Mouse (Mus musculus) layer of hippocampus, adult 11-12 months (tissue): Measurements from ENCODE around the gene 4930579F01Rik.
A peak's percentile ranks its signal among the peaks of the same experiment; 100 is the strongest.
"Not testable (repeated sequence)": the region's sequence is repeated elsewhere in the genome, so short reads cannot be mapped to it uniquely, and the experiment has no call there.

Experiments
- DNase-seq: peaks from one replicate; pipeline ENCODE4 v3.0.0; 2022; ENCODE audit warnings: low spot score

The 4930579F01Rik gene

GRCm38 (mm10) chr3:138144060-138144641 is 49.5 kb downstream of the 4930579F01Rik start:
- DNase-seq: no peak

DNA sequence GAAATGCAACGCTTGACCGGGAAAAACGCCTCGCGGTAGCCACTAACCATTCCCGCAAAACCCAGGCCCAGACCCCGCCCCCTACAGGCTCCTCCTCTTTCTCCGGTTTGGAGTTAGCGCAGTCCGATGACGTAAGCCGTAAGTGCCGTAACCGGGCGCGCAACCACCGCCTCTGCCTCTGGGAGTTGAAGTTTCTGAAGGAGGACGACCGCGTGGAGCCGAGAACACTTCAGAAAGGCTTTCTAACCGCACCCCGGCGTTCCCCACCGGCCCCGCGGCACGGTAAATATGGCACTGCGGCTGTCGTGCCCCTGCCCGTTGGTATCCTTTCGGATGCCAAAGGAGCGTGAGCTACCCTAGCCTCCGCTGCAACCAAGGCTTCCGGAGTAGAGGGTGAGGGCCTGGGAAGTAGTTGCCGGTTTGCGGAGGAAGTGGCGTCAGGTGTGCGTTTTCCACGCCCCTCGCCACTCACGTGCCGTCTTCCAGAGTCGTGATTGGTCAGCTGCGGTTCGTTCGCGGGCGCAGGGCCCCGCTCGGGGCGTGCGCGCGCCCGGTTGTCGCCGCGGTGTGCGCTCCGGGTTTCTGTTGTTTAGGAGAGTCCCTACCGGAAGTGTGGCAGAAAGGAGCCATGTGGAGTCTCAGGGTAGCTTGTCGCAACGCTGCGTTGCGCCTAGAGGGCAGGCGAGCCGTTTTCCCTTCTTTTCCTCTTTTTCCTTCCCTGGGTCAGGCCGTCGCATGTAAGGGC is 50.1 kb downstream of the 4930579F01Rik start, which contains the start of gene Trmt10a:
TSS of gene Trmt10a (plus strand) at position 134 of the 745 bp plus-strand sequence.
- DNase-seq: peak; percentile 98

DNA sequence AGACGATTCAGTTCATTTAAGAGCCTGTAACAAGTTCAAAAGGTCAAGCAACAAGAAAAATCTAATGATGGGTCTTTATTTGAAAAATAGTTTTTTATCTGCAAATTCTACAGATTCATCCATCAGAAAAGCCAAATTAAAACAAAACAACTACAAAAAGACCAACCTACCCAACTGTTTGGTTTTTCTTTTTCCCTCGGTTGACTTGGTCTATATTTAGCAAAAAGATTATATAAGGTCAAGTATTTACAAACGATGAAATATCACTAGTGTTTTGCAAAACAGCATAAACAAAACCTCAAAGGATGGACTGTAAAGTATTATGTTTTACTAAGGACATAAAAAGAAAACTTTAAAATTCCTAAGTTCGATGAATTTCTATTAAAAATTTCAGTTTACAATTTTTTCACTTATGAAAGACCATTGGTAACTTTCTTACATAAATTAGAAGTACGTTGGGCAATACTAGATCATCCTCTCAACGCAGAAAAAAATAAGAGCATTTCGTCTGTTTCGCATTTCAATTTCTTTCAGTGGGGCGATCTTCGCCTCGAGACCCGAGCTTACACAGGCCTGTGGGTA is 50.8 kb downstream of the 4930579F01Rik start:
- DNase-seq: no peak

GRCm38 (mm10) chr3:138142052-138142732 is 51.4 kb downstream of the 4930579F01Rik start:
- no peak for DNase-seq

DNA sequence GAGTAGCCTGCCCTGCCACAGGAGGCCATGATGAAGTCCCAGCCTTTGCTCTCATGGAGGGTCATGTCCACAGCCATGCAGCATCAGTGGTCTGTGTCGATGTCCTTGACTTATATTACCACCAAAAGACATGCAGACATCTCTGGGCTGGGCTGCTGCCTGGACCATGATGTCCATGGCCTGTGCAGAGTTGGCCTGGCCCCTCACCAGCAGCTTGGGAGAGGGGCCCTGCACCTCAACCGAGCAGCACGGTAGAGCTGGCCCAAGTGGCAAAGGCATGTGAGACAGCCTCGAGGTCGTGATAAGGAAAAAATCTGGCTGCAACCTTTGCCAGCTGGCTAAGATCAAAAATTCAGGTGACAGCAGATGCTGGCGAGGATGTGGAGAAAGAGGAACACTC is 54.0 kb downstream of the 4930579F01Rik start:
- no peak for DNase-seq

DNA sequence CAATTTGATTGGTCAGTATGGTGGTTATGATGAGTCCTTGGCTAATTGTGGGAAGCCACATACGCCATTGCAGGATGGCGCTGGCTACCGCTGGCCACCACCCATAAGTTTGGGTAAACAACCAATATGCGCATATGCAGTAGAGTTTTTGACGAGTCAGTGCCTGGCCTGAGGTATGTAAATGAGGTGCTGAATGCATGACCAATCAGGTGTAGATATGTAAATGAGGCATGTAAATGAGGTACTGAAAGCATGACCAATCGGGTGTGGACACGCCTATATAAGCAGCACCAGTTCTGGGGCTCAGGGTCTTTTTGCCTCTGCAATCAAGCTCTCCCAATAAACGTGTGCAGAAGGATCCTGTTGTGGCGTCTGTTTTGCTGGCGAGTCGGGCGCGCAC is 55.5 kb downstream of the 4930579F01Rik start:
- not testable (repeated sequence) for DNase-seq

GRCm38 (mm10) chr3:138134528-138134927 is 59.1 kb downstream of the 4930579F01Rik start:
- no peak for DNase-seq

- no peak for DNase-seq
Observed at GRCm38 (mm10) chr3:138133916-138134315, 59.7 kb downstream of the 4930579F01Rik start.

GRCm38 (mm10) chr3:138133463-138133862 is 60.2 kb downstream of the 4930579F01Rik start:
- DNase-seq: no peak

DNA sequence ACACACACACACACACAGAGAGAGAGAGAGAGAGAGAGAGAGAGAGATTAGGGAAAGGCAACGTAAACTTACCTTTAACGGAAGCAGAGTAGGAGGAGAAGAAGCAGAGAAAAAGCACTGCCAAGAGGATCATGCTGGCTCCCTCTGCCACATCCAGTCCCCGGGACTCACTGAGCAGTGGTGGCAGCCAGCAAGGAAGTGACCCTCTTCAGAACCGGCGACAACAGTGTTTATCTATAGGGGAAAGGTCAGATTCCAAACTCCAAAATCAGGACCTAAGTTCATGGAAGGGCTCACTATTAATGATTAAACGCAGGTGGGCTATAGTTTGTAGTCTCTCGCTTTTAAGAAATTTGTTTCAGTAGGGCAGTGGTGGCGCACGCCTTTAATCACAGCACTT is 62.5 kb downstream of the 4930579F01Rik start:
- no peak for DNase-seq

- no peak for DNase-seq
Observed at GRCm38 (mm10) chr3:138130692-138131091, 62.9 kb downstream of the 4930579F01Rik start.

GRCm38 (mm10) chr3:138129110-138129509 is 64.5 kb downstream of the 4930579F01Rik start:
- no peak for DNase-seq

DNA sequence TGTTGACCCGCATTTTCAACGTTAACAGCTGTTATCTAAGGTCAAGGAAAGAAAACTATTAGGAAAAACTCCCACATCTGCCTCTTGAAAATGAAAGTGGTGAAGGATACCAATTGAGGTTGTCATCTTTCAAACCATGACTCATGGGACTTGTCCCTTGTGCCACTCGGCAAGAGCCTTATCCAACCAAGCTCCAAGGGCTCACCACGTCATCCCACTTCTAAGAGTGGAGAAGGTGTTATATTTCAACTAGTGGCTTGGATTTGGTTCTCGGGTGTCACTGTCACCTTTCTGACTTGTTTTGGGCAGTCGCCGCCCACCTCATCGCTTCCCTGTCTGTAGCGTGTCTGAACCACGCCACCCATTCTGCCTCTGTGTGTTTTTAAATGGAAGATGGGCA is 69.8 kb downstream of the 4930579F01Rik start:
- no peak for DNase-seq

DNA sequence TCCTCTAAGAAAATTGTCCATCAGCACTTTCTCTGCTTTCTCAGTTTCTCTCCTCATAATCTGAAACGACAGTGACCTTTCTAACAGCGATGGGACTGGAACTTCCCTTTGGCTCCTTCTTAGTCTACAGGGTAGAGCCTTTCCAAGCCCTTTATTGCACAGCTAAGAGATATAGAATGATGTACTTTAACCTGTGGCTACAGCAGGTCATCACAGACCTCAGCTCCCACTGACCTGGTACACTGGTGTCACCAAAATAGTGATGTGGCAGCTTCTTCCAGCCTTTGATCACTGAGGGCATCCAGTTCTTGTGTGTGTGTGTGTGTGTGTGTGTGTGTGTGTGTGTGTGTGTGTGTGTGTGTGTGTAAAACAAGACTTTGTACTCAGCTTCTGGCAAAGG is 72.2 kb downstream of the 4930579F01Rik start:
- no peak for DNase-seq

DNA sequence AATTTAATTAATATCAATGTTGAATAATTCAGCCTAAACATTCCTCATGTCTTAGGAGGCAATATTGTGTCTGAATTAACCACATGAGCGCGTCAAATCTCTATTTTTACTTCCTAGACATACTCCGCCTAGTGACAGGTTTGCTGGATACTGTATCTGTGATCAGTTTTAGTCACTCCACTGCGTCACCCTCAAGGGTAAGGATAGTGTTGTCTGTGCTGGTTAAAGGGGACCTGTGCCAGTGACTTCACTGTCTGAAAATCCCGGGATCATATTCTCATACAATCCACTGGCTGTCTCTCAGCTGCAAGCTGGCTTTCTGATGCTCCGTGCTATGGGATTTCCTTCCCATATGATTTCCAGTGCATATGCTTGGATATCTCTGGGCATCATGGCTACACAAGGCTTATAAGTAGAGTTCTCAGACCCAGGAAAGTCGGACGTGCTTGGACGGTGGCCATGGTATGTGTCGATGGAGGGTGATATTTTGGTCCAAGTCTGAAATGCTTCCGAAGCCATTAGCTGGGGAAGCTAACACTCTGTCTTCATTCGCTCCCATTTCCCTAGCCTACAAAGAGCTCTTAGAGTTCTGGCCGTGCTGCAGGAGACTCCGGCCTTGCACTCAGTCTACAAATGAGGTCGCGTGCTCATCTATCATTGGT is 74.0 kb downstream of the 4930579F01Rik start:
- no peak for DNase-seq

- no peak for DNase-seq
Observed at GRCm38 (mm10) chr3:138118831-138119230, 74.8 kb downstream of the 4930579F01Rik start.

DNA sequence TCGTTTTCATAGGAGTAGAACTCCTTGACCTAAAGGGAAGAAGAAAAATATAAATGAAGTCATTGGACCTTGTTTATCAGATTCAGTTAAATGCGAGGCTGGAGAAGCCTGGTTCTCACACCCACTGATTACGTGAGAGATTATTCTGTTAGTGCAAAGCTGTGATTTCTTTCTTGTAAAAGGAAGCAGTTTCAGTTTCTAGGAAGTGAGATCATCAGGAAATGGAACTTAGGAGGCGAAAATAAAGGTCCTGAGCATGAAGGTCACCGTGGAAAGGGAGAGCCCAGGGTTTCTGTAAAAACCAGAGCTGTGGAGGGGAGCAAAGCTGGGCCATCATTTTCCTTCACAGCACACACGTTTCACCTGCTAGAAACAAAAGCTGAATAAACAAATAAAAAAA is 75.2 kb downstream of the 4930579F01Rik start:
- no peak for DNase-seq

GRCm38 (mm10) chr3:138116871-138117270 is 76.8 kb downstream of the 4930579F01Rik start:
- DNase-seq: no peak

DNA sequence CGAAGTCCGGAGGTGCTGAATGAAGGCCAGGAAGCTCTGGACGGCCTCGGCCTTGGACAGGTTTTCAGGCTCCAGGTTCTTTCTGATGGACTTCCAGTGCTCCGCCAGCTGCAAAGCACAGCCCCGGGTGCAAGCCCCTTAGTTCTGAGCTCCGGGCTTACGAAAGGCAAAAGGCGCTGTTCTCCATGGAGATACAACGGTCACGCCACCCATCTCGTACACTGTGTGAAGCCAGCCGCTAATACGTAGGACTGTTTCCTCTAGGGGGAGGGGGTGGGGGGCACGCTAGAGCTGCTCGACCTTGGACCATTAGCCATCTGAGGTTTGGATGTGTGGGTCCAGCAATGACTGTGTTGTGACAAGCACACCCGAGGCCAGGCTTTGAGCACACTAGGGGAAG is 79.5 kb downstream of the 4930579F01Rik start:
- DNase-seq: no peak
